ENCODE assay signal across 23 mouse cellular contexts in the genomic region with DNA sequence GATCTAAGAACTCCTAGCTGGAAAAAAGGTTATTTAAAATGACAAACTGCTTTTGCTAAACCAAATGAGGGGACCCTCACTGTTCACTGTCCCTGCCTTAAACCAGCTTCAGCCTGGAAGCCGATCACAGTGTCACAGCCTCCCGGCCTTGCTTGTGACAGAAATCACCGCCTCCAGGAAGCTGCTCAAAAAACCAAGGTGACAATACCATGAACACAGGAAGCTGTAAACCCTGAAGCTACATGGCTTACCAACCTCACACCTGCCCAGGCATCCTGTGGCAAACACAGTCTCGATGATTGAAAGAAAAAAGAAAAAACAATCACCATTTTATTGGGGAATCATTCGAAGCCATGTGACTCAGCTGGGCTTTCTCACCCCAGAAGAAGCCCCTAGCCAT. TPM values are rescaled to one million over a fixed set of nuclear protein-coding genes. Genes with fewer than 3 reads are reported as not detected.
DNase-seq lines count a peak whose midpoint lies in the region; ATAC-seq and TF ChIP-seq lines count a peak whose summit lies in the region.
"Had no signal": no experiment of that assay in that cellular context is flagged by ENCODE, and none has a peak within 500 bp of the region (broad histone marks: within the 10 kb centered on the region; RNA-seq: fewer than 3 reads in every experiment).

No protein-coding gene starts in this region.

- ATAC-seq in liver, embryonic 13.5 days (ENCODE audit: low read depth), result no peak
- no peak for ATAC-seq in liver, postnatal 0 days
- no peak for ATAC-seq in forebrain, embryonic 11.5 days (replicated peaks; ENCODE audit: low FRiP score)
- ATAC-seq in midbrain, postnatal 0 days (ENCODE audit: low FRiP score), result no peak
- ATAC-seq: intestine, postnatal 0 days had no signal

- TF ChIP-seq EP300 in liver, postnatal 0 days (IDR thresholded peaks at IDR 0.05; ENCODE audit: low read depth), result no peak

- no peaks in the 10 kb centered on the region for H3K9me3 ChIP-seq in liver, embryonic 13.5 days (replicated peaks)
- H3K9me3 ChIP-seq in liver, postnatal 0 days (ENCODE audit: low read length), result no peaks in the 10 kb centered on the region
- no peaks in the 10 kb centered on the region for H3K9me3 ChIP-seq in forebrain, embryonic 11.5 days (ENCODE audit: control insufficient read depth, low read length)
- H3K9me3 ChIP-seq in midbrain, postnatal 0 days (ENCODE audit: low read length), result no peaks in the 10 kb centered on the region
- no peaks in the 10 kb centered on the region for H3K9me3 ChIP-seq in midbrain, embryonic 10.5 days (replicated peaks)
- H3K9me3 ChIP-seq: heart, embryonic 12.5 days; hindbrain, embryonic 10.5 days; midbrain, embryonic 12.5 days had no signal

- no peak for DNase-seq in liver, embryonic 13.5 days
- no peak for DNase-seq in liver, postnatal 0 days
- DNase-seq in T-cell, adult 2 months (ENCODE audit: low spot score), result peak; percentile 85
- DNase-seq in naive thymus-derived CD4-positive, alpha-beta T cell, adult 2 months (ENCODE audit: low read depth), result peak; percentile 85
- DNase-seq in thymus, postnatal 25 days, result peak; percentile 75
- DNase-seq in forebrain, embryonic 11.5 days (ENCODE audit: low spot score), result no peak
- DNase-seq in midbrain, postnatal 0 days (ENCODE audit: low spot score), result no peak
- DNase-seq in midbrain, embryonic 10.5 days (ENCODE audit: low spot score), result no peak
- DNase-seq: cerebellum, postnatal 10 days; lung, postnatal 14 days; right cerebral cortex, postnatal 25 days had no signal

- H3K27me3 ChIP-seq in liver, embryonic 13.5 days, result no peaks in the 10 kb centered on the region
- H3K27me3 ChIP-seq in liver, postnatal 0 days (ENCODE audit: insufficient read depth, low read length), result no peaks in the 10 kb centered on the region
- no peaks in the 10 kb centered on the region for H3K27me3 ChIP-seq in forebrain, embryonic 11.5 days (ENCODE audit: control insufficient read depth, insufficient read depth, low read length)
- no peaks in the 10 kb centered on the region for H3K27me3 ChIP-seq in midbrain, postnatal 0 days (ENCODE audit: insufficient read depth, low read length)
- no peaks in the 10 kb centered on the region for H3K27me3 ChIP-seq in midbrain, embryonic 10.5 days (ENCODE audit: low read depth, poor library complexity, severe bottlenecking)
- H3K27me3 ChIP-seq: heart, embryonic 12.5 days; midbrain, embryonic 12.5 days had no signal

- no peak for TF ChIP-seq CTCF in liver, postnatal 0 days (IDR thresholded peaks at IDR 0.05; ENCODE audit: low read depth)
- TF ChIP-seq CTCF in midbrain, postnatal 0 days (IDR thresholded peaks at IDR 0.05), result no peak

- no peak overlapping the region for H3K4me3 ChIP-seq in liver, embryonic 13.5 days (replicated peaks)
- no peak overlapping the region for H3K4me3 ChIP-seq in liver, postnatal 0 days (ENCODE audit: low read depth, low read length)
- H3K4me3 ChIP-seq in forebrain, embryonic 11.5 days (ENCODE audit: low read depth, low read length), result no peak overlapping the region
- no peak overlapping the region for H3K4me3 ChIP-seq in midbrain, postnatal 0 days (ENCODE audit: low read depth, low read length)
- no peak overlapping the region for H3K4me3 ChIP-seq in midbrain, embryonic 10.5 days
- H3K4me3 ChIP-seq: heart, embryonic 12.5 days; hindbrain, embryonic 10.5 days; left cerebral cortex, adult 2 months; midbrain, embryonic 12.5 days had no signal

- no peak overlapping the region for H3K4me2 ChIP-seq in liver, embryonic 13.5 days
- H3K4me2 ChIP-seq in liver, postnatal 0 days (ENCODE audit: low read depth, low read length), result no peak overlapping the region
- no peak overlapping the region for H3K4me2 ChIP-seq in forebrain, embryonic 11.5 days (ENCODE audit: low read depth, low read length, severe bottlenecking)
- H3K4me2 ChIP-seq in midbrain, postnatal 0 days (ENCODE audit: low read depth, low read length, poor library complexity, severe bottlenecking), result no peak overlapping the region
- H3K4me2 ChIP-seq: heart, embryonic 12.5 days; midbrain, embryonic 12.5 days had no signal

- peaks cover 92% of the 10 kb centered on the region for H3K4me1 ChIP-seq in liver, embryonic 13.5 days (replicated peaks)
- H3K4me1 ChIP-seq in liver, postnatal 0 days (ENCODE audit: insufficient read depth), result peaks cover 65% of the 10 kb centered on the region
- H3K4me1 ChIP-seq in forebrain, embryonic 11.5 days (replicated peaks; ENCODE audit: control insufficient read depth, insufficient read depth, low read length), result no peaks in the 10 kb centered on the region; the same call in 1 of the 2 replicates
- no peaks in the 10 kb centered on the region for H3K4me1 ChIP-seq in midbrain, postnatal 0 days (ENCODE audit: insufficient read depth, low read length)
- no peaks in the 10 kb centered on the region; the same call in 1 of the 2 replicates for H3K4me1 ChIP-seq in midbrain, embryonic 10.5 days
- H3K4me1 ChIP-seq: midbrain, embryonic 12.5 days had no signal

- no peak overlapping the region for H3K9ac ChIP-seq in liver, embryonic 13.5 days
- H3K9ac ChIP-seq in liver, postnatal 0 days (replicated peaks), result no peak overlapping the region
- no peak overlapping the region for H3K9ac ChIP-seq in forebrain, embryonic 11.5 days (ENCODE audit: low read length)
- no peak overlapping the region for H3K9ac ChIP-seq in midbrain, postnatal 0 days (replicated peaks; ENCODE audit: low read length, poor library complexity, severe bottlenecking)
- H3K9ac ChIP-seq: heart, embryonic 12.5 days; midbrain, embryonic 12.5 days had no signal

- H3K36me3 ChIP-seq in liver, embryonic 13.5 days, result no peaks in the 10 kb centered on the region
- no peaks in the 10 kb centered on the region for H3K36me3 ChIP-seq in liver, postnatal 0 days (replicated peaks; ENCODE audit: insufficient read depth, low read length)
- no peaks in the 10 kb centered on the region for H3K36me3 ChIP-seq in forebrain, embryonic 11.5 days (ENCODE audit: control insufficient read depth, insufficient read depth, low read length)
- no peaks in the 10 kb centered on the region for H3K36me3 ChIP-seq in midbrain, postnatal 0 days (ENCODE audit: insufficient read depth, low read length)
- no peaks in the 10 kb centered on the region for H3K36me3 ChIP-seq in midbrain, embryonic 10.5 days
- H3K36me3 ChIP-seq: heart, embryonic 12.5 days; hindbrain, embryonic 10.5 days; midbrain, embryonic 12.5 days had no signal

- H3K27ac ChIP-seq in liver, embryonic 13.5 days, result peak overlapping the region; percentile 90
- H3K27ac ChIP-seq in liver, postnatal 0 days (ENCODE audit: low read depth), result no peak overlapping the region
- H3K27ac ChIP-seq in forebrain, embryonic 11.5 days (ENCODE audit: low read depth, low read length), result no peak overlapping the region
- no peak overlapping the region for H3K27ac ChIP-seq in midbrain, postnatal 0 days (ENCODE audit: low read depth, low read length)
- no peak overlapping the region for H3K27ac ChIP-seq in midbrain, embryonic 10.5 days (replicated peaks)
- H3K27ac ChIP-seq: hindbrain, embryonic 10.5 days; kidney, postnatal 0 days; left cerebral cortex, adult 2 months; midbrain, embryonic 12.5 days had no signal

- 69% methylated on average over 5 of the region's 5 CpGs for WGBS in liver, embryonic 13.5 days (ENCODE audit: insufficient replicate concordance)
- 67% methylated on average over 5 of the region's 5 CpGs for WGBS in liver, postnatal 0 days (ENCODE audit: insufficient replicate concordance)
- 87% methylated on average over 5 of the region's 5 CpGs for WGBS in forebrain, embryonic 11.5 days
- 84% methylated on average over 5 of the region's 5 CpGs for WGBS in midbrain, postnatal 0 days
- WGBS in midbrain, embryonic 10.5 days, result 92% methylated on average over 5 of the region's 5 CpGs

RNA-seq across cellular contexts. Expression of a gene that starts 39.5 kb away (rescaled TPM):
- polyA plus RNA-seq in liver, embryonic 13.5 days (2015; fragmentation: Nextera tagmentation; extraction: Ambion mirVana), result 18.0 and 19.1 TPM in 2 replicates
- polyA plus RNA-seq in liver, postnatal 0 days (2015; fragmentation: Nextera tagmentation; extraction: Ambion mirVana), result 16.3 and 16.6 TPM in 2 replicates
- 51.4 and 53.1 TPM in 2 replicates for polyA plus RNA-seq in forebrain, embryonic 11.5 days (2014; fragmentation: Nextera tagmentation; extraction: Ambion mirVana)
- 61.1 and 78.9 TPM in 2 replicates for total RNA-seq in midbrain, postnatal 0 days (2014; rRNA removed)
- polyA plus RNA-seq in midbrain, postnatal 0 days (2015; fragmentation: Nextera tagmentation; extraction: Ambion mirVana), result 30.9 and 32.4 TPM in 2 replicates
- 52.0 and 55.8 TPM in 2 replicates for polyA plus RNA-seq in midbrain, embryonic 10.5 days (2016; fragmentation: Nextera tagmentation; extraction: Ambion mirVana)

RNA-seq across cellular contexts. Expression of a gene that starts 39.6 kb away (rescaled TPM):
- 25.0 and 28.1 TPM in 2 replicates for polyA plus RNA-seq in liver, embryonic 13.5 days (2015; fragmentation: Nextera tagmentation; extraction: Ambion mirVana)
- polyA plus RNA-seq in liver, postnatal 0 days (2015; fragmentation: Nextera tagmentation; extraction: Ambion mirVana), result 25.5 and 26.4 TPM in 2 replicates
- 6.6 and 7.6 TPM in 2 replicates for polyA plus RNA-seq in forebrain, embryonic 11.5 days (2014; fragmentation: Nextera tagmentation; extraction: Ambion mirVana)
- 5.5 and 7.5 TPM in 2 replicates for total RNA-seq in midbrain, postnatal 0 days (2014; rRNA removed)
- polyA plus RNA-seq in midbrain, postnatal 0 days (2015; fragmentation: Nextera tagmentation; extraction: Ambion mirVana), result 10.5 and 12.8 TPM in 2 replicates
- 6.9 and 8.9 TPM in 2 replicates for polyA plus RNA-seq in midbrain, embryonic 10.5 days (2016; fragmentation: Nextera tagmentation; extraction: Ambion mirVana)

RNA-seq across cellular contexts. Expression of a gene that starts 54.0 kb away (rescaled TPM):
- polyA plus RNA-seq in liver, embryonic 13.5 days (2015; fragmentation: Nextera tagmentation; extraction: Ambion mirVana), result not detected in 2 replicates
- not detected in 2 replicates for polyA plus RNA-seq in liver, postnatal 0 days (2015; fragmentation: Nextera tagmentation; extraction: Ambion mirVana)
- 1.0 TPM in 1 of 2 replicates, not detected in the other for polyA plus RNA-seq in forebrain, embryonic 11.5 days (2014; fragmentation: Nextera tagmentation; extraction: Ambion mirVana)
- not detected in 2 replicates for total RNA-seq in midbrain, postnatal 0 days (2014; rRNA removed)
- polyA plus RNA-seq in midbrain, postnatal 0 days (2015; fragmentation: Nextera tagmentation; extraction: Ambion mirVana), result not detected in 2 replicates
- not detected in 2 replicates for polyA plus RNA-seq in midbrain, embryonic 10.5 days (2016; fragmentation: Nextera tagmentation; extraction: Ambion mirVana)
- total RNA-seq: gastrocnemius, postnatal 4 days; left cerebral cortex, adult 2 months had no signal
- polyA plus RNA-seq: C2C12; embryonic facial prominence, embryonic 11.5 days; heart, embryonic 12.5 days; hindbrain, embryonic 10.5 days; intestine, postnatal 0 days; kidney, postnatal 0 days; limb, embryonic 14.5 days; midbrain, embryonic 12.5 days; neural tube, embryonic 11.5 days; stomach, embryonic 14.5 days had no signal

Comparison
In these comparisons a context has a peak if more than half of its experiments do, and no peak if none do; other contexts are left out.
1. DNase-seq: peak in T-cell, adult 2 months (single experiment), naive thymus-derived CD4-positive, alpha-beta T cell, adult 2 months (single experiment) and thymus, postnatal 25 days (single experiment); none in liver, embryonic 13.5 days (single experiment), liver, postnatal 0 days (single experiment), forebrain, embryonic 11.5 days (single experiment), midbrain, postnatal 0 days (single experiment) and midbrain, embryonic 10.5 days (single experiment).